Mouse (Mus musculus): ENCODE measurements around the gene Lrr1. TPM values are rescaled to one million over a fixed set of nuclear protein-coding genes. Genes with fewer than 3 reads are reported as not detected.

Gene Lrr1
- polyA plus RNA-seq (2015; fragmentation: Nextera tagmentation; extraction: Ambion mirVana), result 1.9 and 2.3 TPM in 2 replicates

DNA sequence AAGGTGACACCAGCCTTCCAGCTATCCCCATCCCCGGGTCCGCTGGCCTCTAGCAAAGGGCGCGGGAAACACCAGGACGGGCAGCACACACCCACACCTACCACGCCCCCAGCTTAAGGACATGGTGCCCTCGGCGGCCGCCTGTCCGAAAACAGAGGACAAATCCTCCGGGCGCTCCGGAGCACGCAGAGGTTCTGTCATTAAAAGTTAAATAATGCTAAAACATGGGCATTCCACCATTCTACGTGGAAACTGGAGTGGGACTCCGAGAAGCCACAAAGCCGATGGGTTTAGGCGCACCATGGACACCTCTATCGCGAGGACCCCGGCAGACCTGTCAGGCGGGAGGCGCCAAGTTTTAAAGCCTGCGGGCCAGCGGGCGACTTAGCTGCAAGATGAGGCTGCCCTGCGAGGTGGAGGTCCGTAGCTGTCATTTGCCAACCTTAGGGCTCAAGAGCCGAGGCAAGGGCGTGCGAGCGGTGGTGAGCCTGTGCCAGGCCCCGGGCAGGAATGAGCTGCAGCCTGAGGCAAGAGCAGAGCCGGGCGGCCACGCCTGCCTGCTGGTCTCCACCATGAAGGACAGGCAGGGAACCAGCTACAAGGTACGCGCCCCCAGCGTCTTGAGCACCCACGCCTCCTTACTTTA lies at the start of gene Lrr1:
Lrr1 (plus strand) TSS at position 354 of the 646 bp plus-strand sequence.
- Histone ChIP-seq H3K4me3 (ENCODE audit: low read depth, low read length) (peak within 1 kb of the TSS; percentile 59), H3K27ac (ENCODE audit: low read length) (peak within 1 kb of the TSS; percentile 66), H3K4me2 (replicated peaks; ENCODE audit: low read depth, low read length) (peak within 1 kb of the TSS; percentile 92), H3K4me1 (ENCODE audit: insufficient read depth, low read depth, low read length) (peaks cover 4% of the 10 kb centered on the region; the same call in 1 of the 2 replicates), H3K9me3 (ENCODE audit: low read length) (no peaks in the 10 kb centered on the region), H3K36me3 (ENCODE audit: insufficient read depth, low read length) (no peaks in the 10 kb centered on the region), H3K9ac (replicated peaks; ENCODE audit: low read depth) (peak within 1 kb of the TSS; percentile 76), H3K27me3 (replicated peaks; ENCODE audit: insufficient read depth, low read length) (no peaks in the 10 kb centered on the region)
- WGBS, result under 1% methylated on average over 36 of the region's 40 CpGs
- TF ChIP-seq EP300 (IDR thresholded peaks at IDR 0.05), result peak; percentile 94
- TF ChIP-seq CTCF (IDR thresholded peaks at IDR 0.05), result no peak
- DNase-seq (ENCODE audit: low spot score) (peak; percentile 84), ATAC-seq (peak; percentile 97)

DNA sequence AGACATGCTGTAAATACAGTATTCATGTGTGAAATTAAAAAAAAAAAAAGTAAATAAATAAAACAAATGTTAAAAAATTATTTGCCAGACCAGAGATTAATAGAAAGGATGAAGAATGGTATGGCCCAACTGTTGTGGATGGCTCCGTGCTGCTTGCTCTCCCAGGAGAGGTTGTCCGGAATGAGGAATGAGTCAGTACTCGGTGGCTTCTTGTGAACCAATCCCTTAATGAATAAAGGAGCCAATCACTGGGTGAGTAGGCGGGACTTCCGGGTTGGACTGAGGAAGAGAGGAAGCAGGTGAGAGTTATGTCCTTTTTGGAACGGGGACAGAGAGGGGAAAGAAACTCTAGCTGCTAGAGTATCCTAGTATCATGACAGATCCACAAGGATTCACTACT lies 48.7 kb upstream of the Lrr1 start:
- H3K27ac ChIP-seq (ENCODE audit: low read length), result no peak overlapping the region
- DNase-seq (ENCODE audit: low spot score) (no peak), ATAC-seq (no peak)
- H3K9ac ChIP-seq (replicated peaks; ENCODE audit: low read depth), result no peak overlapping the region
- 81% methylated on average over 6 of the region's 6 CpGs for WGBS
- no peaks in the 10 kb centered on the region for H3K36me3 ChIP-seq (ENCODE audit: insufficient read depth, low read length)
- H3K9me3 ChIP-seq (ENCODE audit: low read length), result no peaks in the 10 kb centered on the region
- H3K4me2 ChIP-seq (replicated peaks; ENCODE audit: low read depth, low read length), result no peak overlapping the region
- H3K4me3 ChIP-seq (ENCODE audit: low read depth, low read length), result no peak overlapping the region
- TF ChIP-seq EP300 (IDR thresholded peaks at IDR 0.05) (no peak), CTCF (IDR thresholded peaks at IDR 0.05) (no peak)
- no peaks in the 10 kb centered on the region for H3K4me1 ChIP-seq (ENCODE audit: insufficient read depth, low read depth, low read length)
- no peaks in the 10 kb centered on the region for H3K27me3 ChIP-seq (replicated peaks; ENCODE audit: insufficient read depth, low read length)

DNA sequence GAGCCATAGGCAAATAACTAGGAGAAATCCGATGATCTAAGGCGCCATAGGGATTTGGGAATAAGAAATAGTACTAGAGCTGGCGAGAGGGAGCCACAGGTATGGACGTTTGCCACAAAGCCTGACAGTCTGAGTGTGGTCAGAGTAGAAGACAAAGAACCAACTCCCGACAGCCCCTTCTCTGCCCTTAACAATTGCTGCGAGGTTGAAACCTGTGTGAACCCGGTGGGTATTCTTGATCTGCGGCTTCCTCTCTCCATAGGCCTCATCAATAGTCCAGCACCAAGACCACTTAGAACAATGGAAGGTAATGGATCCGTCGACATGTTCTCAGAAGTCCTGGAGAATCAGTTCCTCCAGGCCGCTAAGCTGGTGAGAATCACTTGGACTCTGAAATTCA lies 45.8 kb upstream of the Lrr1 start:
- Histone ChIP-seq H3K4me3 (ENCODE audit: low read depth, low read length) (no peak overlapping the region), H3K4me1 (ENCODE audit: insufficient read depth, low read depth, low read length) (no peaks in the 10 kb centered on the region), H3K36me3 (ENCODE audit: insufficient read depth, low read length) (no peaks in the 10 kb centered on the region), H3K4me2 (replicated peaks; ENCODE audit: low read depth, low read length) (no peak overlapping the region), H3K27ac (ENCODE audit: low read length) (no peak overlapping the region), H3K9ac (replicated peaks; ENCODE audit: low read depth) (no peak overlapping the region), H3K9me3 (ENCODE audit: low read length) (no peaks in the 10 kb centered on the region), H3K27me3 (replicated peaks; ENCODE audit: insufficient read depth, low read length) (no peaks in the 10 kb centered on the region)
- WGBS, result 86% methylated on average over 11 of the region's 11 CpGs
- ATAC-seq (no peak), DNase-seq (ENCODE audit: low spot score) (no peak)
- TF ChIP-seq CTCF (IDR thresholded peaks at IDR 0.05) (no peak), EP300 (IDR thresholded peaks at IDR 0.05) (no peak)

DNA sequence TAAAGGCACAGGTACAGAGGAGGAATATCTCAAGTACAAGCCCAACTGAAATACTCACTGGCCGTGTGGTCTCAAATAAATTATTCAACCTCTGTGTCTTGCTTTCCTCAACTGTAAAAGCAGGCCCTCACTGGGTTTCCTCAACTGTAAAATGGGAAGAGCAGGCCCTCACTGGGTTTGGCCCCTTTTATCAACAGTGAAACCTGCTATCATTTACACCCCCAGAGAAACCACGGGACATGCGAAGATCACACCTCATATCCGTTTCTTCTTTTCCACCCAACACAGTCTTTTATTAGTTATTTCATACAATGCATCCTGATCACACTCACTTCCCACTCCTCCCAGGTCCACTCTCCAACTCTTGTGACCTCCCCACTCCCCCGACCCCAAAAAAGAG lies 43.5 kb upstream of the Lrr1 start:
- TF ChIP-seq EP300 (IDR thresholded peaks at IDR 0.05) (no peak), CTCF (IDR thresholded peaks at IDR 0.05) (no peak)

DNA sequence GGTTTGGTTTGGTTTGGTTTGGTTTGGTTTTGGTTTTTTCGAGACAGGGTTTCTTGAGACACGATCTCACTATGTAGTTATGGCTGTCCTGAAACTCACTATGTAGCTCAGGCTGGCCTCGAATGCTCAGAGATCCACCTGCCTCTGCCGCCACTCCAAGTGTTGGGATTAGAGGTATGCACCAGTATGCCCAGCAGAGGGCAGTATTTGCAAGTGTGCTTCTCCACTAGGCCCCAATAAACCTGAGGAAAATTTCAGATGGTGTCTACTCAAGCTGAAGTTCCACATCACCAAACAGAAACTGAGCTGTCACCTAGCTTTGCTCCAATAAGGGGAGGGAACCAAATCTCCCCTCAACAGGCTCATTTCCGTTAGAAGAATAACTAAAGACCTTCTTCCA lies 41.4 kb upstream of the Lrr1 start:
- H3K36me3 ChIP-seq (ENCODE audit: insufficient read depth, low read length), result no peaks in the 10 kb centered on the region
- H3K4me3 ChIP-seq (ENCODE audit: low read depth, low read length), result no peak overlapping the region
- H3K27ac ChIP-seq (ENCODE audit: low read length), result no peak overlapping the region
- H3K27me3 ChIP-seq (replicated peaks; ENCODE audit: insufficient read depth, low read length), result no peaks in the 10 kb centered on the region
- no peak for TF ChIP-seq EP300 (IDR thresholded peaks at IDR 0.05)
- TF ChIP-seq CTCF (IDR thresholded peaks at IDR 0.05), result peak; percentile 65
- H3K9me3 ChIP-seq (ENCODE audit: low read length), result no peaks in the 10 kb centered on the region
- H3K4me2 ChIP-seq (replicated peaks; ENCODE audit: low read depth, low read length), result no peak overlapping the region
- H3K9ac ChIP-seq (replicated peaks; ENCODE audit: low read depth), result no peak overlapping the region
- peak; percentile 12 for DNase-seq (ENCODE audit: low spot score)
- 88% methylated on average over 5 of the region's 5 CpGs for WGBS
- no peaks in the 10 kb centered on the region for H3K4me1 ChIP-seq (ENCODE audit: insufficient read depth, low read depth, low read length)
- ATAC-seq, result no peak

More for the DNA sequence above, 43.5 kb upstream of the Lrr1 start:
- 84% methylated on average over 5 of the region's 5 CpGs for WGBS
- no peak overlapping the region for H3K4me3 ChIP-seq (ENCODE audit: low read depth, low read length)
- H3K36me3 ChIP-seq (ENCODE audit: insufficient read depth, low read length), result no peaks in the 10 kb centered on the region
- H3K27ac ChIP-seq (ENCODE audit: low read length), result no peak overlapping the region
- H3K9me3 ChIP-seq (ENCODE audit: low read length), result no peaks in the 10 kb centered on the region
- ATAC-seq (no peak), DNase-seq (ENCODE audit: low spot score) (no peak)
- no peaks in the 10 kb centered on the region for H3K4me1 ChIP-seq (ENCODE audit: insufficient read depth, low read depth, low read length)
- no peaks in the 10 kb centered on the region for H3K27me3 ChIP-seq (replicated peaks; ENCODE audit: insufficient read depth, low read length)
- no peak overlapping the region for H3K4me2 ChIP-seq (replicated peaks; ENCODE audit: low read depth, low read length)
- H3K9ac ChIP-seq (replicated peaks; ENCODE audit: low read depth), result no peak overlapping the region

DNA sequence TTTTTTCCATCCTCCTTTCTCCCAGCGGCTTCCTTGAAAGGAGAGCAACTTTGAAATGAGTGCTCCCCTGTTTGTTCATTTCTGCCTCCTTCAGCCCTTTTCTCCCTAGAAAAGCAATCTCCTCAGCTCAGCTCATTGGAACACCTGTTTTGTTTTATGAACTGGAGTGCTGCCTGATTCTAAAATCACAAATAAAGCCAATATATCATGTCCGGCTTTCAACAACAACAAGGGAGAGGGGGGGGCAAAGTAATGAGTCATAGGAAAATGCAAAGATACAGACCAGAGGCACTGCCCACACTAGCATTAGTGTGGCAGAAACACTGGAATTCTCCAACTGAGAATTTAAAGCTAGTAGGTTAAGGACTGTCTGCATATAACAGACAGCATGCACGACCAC lies 41.0 kb upstream of the Lrr1 start:
- Histone ChIP-seq H3K36me3 (ENCODE audit: insufficient read depth, low read length) (no peaks in the 10 kb centered on the region), H3K9me3 (ENCODE audit: low read length) (no peaks in the 10 kb centered on the region), H3K27me3 (replicated peaks; ENCODE audit: insufficient read depth, low read length) (no peaks in the 10 kb centered on the region), H3K27ac (ENCODE audit: low read length) (no peak overlapping the region), H3K9ac (replicated peaks; ENCODE audit: low read depth) (no peak overlapping the region), H3K4me2 (replicated peaks; ENCODE audit: low read depth, low read length) (no peak overlapping the region), H3K4me1 (ENCODE audit: insufficient read depth, low read depth, low read length) (no peaks in the 10 kb centered on the region), H3K4me3 (ENCODE audit: low read depth, low read length) (no peak overlapping the region)
- ATAC-seq (no peak), DNase-seq (ENCODE audit: low spot score) (no peak)
- no peak for TF ChIP-seq CTCF (IDR thresholded peaks at IDR 0.05)
- TF ChIP-seq EP300 (IDR thresholded peaks at IDR 0.05), result no peak
- WGBS, result 80% methylated on average over 3 of the region's 3 CpGs

All from lung, postnatal 0 days (tissue).